Mouse (Mus musculus) neutrophil, adult 5-6 weeks (primary cell): Measurements from ENCODE around the gene Esr1. TPM values are rescaled to one million over a fixed set of nuclear protein-coding genes. Genes with fewer than 3 reads are reported as not detected.

Source experiments
- ATAC-seq: fragments of 151-379, 151-347 bp; 2 replicates; pipeline ENCODE4 v1.8.0; 2017; ENCODE audit warnings: mild to moderate bottlenecking, moderate TSS enrichment; ENCODE audit not compliant: insufficient number of reproducible peaks, poor library complexity, low FRiP score, severe bottlenecking; ENCODE audit errors: extremely low read depth
- total RNA-seq: library from RNA; stranded (forward); fragments of 200-1000 nt; gene quantifications from 2 replicates; pipeline ENCODE4 v1.2.3, GENCODE M21; 2017

The Esr1 gene
- total RNA-seq, 1 experiment from 2014 or later, result 2.2 TPM

DNA sequence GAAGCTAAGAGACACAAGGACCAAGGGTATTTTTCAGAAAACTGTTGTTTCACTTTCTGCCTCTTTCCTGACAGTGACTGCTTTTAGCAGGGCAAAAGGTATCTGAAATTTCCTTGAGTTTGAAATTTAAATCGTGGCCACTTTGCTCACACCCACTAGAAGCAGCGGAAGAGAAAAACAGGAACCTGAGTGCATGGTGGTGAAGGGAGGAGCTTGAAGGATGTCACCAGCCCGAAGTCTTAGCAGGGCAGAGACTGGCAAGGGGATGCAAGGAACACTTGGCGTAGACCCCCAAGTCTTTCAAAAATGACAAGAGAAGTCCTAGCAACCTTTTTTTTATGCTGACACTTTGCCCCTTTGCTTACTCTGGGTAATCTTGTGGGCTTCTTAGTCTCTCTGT lies 299.1 kb downstream of the Esr1 start:
- peak; percentile 48; the same call in 1 of the 2 replicates for ATAC-seq

DNA sequence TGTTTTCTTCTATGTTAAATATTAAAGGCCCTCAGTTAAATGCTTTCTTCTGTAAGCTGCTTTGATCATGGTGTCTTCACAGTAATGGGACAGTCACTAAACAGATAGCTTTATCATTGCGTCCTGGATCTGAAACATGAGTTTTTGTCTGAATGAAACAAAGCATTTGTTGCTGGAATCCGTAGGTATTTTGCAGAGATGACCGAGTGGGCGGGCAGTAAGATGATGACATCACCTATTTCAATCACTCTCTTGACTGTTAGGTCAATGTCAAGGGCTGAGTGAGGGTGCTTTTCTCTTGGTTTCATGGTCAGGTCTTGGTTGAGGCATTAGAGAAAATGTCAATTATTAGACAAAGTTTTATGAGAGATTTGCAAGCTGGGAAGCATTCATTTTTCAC lies 307.7 kb downstream of the Esr1 start:
- no peak for ATAC-seq

DNA sequence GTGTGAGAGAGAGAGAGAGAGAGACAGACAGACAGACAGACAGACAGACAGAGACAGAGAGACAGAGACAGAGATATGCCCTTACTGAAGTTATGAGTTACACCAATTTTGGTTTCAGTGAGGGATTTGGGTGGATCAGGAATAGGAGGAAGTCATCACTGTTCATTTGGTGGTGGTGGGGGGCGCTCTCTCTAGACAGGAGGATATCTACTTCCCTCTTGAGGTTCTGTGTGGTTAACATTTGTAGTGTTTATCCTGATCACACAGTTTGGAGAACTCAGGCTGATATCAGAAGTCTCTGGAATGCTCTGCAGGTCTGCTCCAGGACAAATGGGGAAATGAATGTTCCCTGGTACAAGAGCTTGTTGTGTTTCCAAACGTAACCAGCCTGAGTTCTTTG lies 312.2 kb downstream of the Esr1 start:
- ATAC-seq, result no peak

DNA sequence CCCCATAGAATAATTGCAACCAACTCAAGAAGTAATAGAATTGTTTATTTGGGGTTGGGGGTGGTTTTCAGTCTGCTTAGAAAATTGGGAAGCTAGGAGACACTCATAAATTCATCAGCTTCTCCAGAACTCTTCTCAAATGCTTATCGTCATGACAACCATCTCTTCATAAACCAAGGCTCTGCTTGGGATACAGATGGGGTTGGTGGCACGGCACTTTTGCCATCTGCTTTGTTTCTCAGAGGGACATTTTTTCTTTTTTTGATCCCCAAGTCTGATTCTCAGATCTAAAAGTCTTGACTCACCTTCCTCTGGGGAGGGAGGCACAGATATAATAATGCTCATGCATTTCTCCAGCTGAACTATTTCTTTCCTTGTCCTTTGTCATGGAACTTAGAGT lies 313.0 kb downstream of the Esr1 start:
- ATAC-seq, result no peak

DNA sequence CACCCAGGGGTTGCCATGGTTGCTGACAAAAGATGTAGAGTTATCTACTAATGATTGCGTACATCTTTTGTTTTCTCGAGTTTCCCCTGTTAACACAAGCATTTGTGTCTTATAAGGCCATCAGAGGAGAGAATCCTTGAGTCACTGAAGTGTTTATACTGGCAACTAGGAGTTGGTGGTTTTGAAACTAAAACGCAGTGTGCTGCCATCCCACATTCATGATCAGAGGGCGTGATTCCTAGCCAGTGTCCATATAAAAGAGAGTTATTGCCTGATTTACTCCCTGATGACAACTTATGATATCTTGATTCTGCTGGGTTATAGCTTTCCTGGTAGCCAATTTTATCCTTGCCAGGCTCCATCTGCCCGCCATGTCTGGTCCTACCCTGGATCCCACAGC lies 331.8 kb downstream of the Esr1 start:
- ATAC-seq, result no peak

DNA sequence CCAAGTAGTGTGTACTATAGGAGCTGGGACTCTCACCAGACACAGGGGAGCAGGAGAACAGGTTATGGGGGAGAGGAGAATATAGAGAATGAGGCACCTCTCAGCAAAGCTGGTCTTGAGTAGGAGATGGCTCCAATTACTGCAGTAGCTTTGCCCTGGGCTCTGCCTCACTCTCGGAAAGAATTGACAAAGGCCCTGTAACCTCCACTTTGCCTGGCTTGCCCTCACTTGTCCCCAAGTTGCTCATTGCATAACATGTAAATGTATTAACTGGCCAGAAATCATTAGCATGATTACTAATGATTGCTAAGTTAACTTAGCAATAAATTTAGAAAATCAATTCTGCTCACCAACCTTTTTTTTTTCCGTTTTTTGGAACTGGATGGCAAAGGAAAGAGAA lies 333.3 kb downstream of the Esr1 start:
- no peak for ATAC-seq

DNA sequence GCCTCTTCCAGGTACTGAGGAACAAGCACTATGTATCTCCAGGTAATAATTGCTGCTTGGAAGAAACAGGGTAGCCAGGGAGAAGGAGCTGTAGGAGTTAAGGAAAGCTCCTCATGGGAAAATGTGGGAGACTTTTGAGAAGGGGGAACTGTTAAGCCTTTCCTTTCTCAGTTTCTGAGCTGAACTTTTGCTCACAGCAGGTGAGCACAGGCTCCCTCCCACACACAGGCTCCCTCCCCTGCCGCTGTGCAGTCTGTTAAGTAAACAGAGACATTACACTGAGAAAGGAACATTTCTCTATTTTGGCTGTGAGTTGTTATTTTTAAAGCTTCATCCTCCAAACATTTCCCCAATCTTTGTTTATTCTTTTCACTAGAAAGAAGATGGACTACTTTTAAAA lies 354.4 kb downstream of the Esr1 start:
- ATAC-seq, result no peak

DNA sequence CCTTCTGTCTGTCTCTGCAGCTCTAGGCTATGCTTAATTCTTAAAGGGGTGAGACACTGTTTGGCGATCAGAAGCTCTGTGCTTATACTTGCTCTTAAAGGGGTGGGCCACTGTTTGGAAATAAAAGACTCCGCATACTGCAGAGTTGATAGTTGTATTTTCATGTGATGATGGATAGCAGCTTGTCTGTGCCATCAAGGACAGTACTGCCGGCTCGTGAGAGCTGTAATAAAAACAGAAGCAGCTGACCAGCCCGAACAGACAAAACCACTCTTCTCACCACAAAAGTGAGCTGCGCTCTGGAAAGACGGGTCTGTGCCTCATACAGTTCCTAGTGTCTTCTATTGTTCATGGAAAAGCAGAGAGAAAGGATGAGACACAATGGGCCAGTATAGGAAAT lies 359.8 kb downstream of the Esr1 start:
- no peak for ATAC-seq

DNA sequence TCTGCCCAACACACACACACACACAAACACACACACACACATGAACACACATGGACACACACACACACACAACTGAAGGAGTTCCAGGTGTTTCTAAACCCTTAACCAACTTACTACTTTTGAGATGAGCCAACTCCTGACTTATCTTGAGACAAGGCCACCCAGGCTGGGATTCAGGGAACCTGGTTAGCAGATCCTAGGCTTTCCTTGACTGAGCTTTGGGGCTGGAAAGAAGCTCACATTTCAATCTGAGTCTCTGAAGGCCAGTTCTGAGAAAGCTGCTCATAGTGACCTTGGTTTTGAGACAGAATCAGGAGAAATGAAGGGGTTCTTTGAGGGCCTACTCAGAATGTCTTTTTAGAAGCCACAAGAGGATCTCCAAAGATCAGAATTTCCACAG lies 360.2 kb downstream of the Esr1 start:
- no peak for ATAC-seq

DNA sequence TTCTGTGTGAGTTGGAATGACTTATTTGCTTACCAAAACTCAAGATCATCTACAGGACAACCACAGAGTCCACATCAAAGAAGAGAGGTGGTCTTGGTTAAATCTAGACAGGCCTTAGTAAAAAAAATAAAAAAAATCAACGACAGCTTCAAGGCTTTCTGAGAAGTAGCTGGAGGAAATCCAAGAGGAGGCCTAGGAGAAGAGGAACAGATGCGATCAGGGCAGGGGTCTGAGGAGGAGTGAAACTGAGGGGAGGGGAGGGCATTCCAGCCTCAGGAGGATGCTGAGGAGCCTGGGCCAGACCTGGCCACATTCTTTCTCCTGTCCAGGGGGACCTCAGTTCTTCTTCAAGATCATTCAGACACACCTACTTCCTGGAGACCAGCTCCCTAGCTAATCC lies 360.6 kb downstream of the Esr1 start:
- ATAC-seq, result no peak

DNA sequence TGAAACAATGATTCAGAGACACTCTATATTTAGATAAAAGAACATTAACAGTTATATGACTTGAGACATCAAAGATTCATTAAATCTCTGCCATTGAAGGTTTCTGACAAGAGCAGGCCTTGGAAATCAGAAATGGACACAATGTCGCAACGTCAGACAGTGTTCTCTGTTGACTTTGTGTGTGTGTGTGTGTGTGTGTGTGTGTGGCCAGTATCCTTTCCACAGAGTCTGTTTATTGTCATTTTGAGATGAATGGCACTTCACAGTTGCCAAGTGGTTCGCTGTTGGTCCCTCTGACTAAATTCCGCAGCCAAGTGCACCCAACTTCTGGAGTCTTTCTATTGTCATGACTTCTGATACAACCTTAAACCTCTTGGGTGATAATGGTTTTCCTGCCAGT lies 362.9 kb downstream of the Esr1 start:
- no peak for ATAC-seq

DNA sequence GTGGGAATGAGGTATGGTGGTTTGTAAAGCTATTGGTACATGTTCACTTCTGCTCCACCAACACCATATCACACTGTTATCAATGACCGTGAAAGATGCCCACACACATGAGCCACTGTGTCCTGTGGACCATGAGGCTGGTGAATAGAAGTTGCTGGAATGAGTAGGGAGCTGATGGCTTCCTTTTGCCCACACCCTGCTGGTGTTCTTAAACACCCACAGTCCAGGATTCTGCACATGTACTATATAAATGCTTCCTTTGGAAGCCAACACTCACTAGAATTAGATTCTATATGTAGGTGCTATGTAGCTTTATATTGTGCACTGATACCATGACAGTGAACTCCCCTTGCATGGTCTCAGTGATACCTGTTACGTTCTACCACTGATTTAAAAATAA lies 365.2 kb downstream of the Esr1 start:
- ATAC-seq, result no peak

DNA sequence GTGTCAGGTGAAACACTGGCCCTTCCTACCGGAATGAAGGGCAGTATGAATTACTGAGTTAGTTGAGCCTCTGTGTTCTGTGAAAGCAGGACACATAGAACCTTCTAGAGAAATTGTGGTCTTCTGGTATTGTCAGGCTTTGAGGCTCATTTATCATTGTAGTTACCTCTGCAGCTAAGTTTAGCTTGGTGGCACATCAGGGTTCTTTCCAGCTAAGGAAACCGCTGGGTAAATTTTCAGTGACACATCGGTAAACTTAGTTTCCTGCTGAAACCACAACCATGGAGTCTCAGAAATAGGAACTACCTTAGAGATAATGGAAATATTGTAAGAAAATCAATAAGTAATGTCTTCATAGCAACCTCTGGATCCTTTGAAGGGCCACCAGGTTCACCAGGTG lies 366.0 kb downstream of the Esr1 start:
- no peak for ATAC-seq

DNA sequence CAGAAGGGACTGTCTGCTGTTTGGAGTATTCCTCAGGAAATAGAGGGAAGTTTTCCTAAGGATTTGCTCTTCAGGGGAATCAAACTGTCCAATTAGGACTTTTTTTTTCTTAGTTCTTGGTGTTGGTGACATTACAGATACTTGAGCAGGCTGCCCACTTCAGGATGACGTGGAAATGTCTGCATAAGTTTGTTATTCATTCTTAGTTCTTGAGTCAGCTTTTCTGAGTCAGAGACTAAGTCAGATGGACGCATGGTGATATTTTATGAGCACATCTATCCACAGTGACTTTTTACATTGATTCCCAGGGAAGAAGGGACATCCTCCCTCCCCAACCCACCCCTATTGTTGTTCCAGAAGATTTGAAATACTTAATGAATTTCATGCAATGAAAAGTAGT lies 372.5 kb downstream of the Esr1 start:
- ATAC-seq, result no peak

DNA sequence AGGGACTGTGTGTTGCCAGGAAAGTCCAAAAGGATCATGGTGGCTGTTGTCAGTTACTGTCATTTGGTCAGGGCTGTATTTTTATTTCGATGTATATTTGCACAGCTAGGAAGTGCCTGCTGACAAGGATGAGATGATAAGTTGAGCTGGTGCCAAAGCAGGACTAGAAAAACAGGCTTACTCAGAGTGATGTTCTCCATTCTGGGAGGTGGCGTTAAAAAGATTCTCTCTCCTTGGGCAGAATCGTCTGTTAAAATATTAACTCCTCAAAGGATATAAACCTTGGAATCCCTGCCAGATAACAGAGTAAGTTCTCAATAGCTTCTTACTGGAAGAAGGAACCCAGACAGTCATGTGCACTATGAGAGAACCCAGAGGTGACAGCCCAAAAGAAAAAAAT lies 382.4 kb downstream of the Esr1 start:
- no peak for ATAC-seq

DNA sequence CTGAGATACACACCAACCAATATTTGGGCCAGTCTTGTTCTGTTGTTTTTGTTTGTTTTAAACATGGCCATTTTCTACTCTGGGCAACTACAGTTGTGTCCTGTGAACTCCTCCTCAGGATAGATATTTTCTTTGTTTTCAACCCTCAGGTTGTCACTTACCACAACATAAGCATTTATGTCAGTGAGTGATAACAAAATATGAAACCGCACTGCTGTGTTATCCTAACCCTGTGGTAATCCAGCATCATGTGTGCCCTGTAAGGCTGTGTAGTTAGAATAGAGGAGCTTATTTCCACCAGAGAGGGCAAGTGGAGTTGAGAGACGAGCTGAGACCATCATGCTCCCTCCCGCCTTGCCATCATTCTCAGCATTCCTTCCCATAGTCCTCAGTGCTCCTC lies 385.2 kb downstream of the Esr1 start:
- ATAC-seq, result no peak

DNA sequence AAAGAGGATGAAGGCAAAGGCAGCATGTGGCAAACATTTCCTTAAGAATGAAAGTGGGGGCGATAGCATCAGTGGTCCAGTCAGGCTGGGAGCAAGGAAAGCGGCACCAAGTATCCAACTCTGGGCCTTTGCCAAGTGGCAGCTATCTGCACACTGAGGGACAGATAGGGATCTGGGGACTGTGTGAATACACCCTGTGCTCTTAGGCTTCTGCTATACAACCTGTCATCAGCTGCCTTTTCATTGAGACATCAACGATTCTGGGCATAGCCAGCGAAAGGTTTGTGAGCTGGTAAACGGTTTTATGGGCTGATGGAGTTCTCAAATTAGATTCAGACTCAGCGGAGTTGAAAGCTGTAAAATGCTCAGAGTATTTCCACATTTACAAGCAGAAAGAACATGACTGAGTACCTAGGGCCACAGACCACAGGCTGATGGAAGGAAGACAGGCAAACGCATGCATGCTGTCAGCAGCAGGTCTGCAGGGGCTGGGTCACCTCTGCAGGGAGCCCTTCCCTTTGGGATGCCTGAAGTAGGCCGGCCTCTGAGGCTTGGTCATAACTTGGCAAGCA lies 397.5 kb downstream of the Esr1 start:
- ATAC-seq, result no peak

DNA sequence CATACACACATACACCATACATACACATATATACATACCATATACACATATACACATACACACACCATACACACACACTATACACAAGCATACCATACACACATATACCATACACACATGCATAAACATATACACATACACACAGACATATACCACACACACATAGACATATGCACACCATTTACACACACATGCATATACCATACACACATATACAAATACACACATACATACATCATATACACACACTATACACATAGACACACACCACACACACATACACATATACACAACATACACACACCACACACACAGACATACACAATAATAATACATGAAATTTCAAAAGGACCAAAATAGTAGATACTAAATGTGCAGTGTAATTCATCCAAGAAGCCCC lies 400.6 kb downstream of the Esr1 start:
- ATAC-seq, result no peak

DNA sequence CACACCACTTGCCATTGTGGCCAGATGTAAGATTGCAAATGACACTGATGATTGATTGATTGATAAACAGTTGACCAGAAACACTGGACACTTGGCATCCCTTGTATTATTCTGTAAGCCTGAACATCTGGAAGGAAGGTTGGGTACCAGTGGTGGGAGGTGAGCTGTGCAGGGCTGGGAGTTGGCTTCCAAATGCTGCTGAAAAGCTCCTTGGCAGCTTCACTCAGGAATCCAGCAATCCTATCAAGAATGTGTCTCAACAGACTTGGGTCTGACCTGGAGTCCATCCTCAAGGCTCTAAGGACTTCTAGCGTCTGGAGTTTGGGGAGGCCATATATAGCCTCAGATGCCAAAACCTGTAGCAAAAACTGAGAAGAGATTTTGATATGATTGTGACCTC lies 403.6 kb downstream of the Esr1 start:
- ATAC-seq, result no peak

DNA sequence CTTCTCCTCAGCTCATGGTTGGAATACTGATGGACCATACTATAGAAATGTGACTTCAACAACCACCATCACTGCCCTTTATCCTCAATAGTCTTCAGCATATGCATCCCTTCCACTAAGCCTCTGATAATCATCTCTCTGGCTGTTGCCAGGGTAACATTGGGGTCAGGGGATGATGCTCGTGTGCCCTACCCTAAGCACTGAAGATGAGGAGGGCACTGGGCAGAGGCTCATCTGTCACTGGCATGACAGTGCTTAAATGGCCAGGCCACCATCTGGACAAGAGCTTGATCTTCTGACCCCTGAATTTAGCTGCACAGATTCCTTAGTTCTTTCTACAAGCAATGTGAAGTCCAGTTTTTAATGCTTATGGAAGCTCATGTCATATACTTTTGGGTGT lies 405.8 kb downstream of the Esr1 start:
- ATAC-seq, result no peak

DNA sequence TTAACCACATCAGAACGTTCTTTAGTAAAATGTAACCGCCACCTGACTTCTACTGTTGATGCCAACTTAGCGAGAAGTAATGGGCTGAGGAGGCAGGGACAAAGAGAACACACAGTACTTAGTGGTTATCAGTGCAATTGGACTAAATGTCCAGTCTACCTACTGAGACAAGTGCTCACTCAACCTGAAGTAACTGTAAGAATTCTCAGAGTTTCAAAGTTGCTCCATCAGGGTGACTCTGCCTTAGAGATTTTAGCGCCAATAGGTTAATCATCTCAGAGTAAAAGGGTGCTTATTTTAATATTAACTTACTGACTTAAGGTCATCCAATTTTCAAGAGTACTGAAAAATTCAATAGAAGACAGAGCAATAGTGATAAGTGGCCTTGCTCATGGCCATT lies 414.5 kb downstream of the Esr1 start:
- no peak for ATAC-seq

DNA sequence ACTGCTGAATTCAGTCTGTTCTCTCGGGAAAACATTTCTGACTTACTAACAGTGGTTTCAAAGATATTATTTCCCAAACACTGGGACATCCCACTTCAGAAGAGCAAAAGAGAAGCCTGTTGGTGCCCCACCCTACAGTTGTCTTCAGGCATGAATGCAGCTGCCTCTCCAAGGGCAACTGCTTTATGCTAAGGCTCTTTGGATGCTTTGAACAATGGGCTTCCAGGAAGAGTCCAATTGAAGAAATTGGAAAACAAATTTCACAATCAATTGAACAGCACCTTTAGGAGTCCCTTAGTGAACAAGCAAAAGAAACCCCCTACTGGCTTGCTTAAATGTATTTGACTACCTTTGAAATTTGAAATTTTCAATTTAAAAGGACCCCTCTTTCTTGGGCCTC lies 415.8 kb downstream of the Esr1 start:
- ATAC-seq, result no peak
